Mouse (Mus musculus) stomach, postnatal 0 days (tissue): ENCODE results near the gene Knop1.

Source experiments
- CTCF ChIP-seq: IDR thresholded peaks from 2 replicates; pipeline ENCODE4 v1.5.1; 2016; ENCODE audit warnings: antibody characterized with exemption, low read depth, mild to moderate bottlenecking, moderate library complexity
- EP300 ChIP-seq: optimal IDR thresholded peaks from 2 replicates; pipeline ENCODE3; 2016; ENCODE audit warnings: antibody characterized with exemption

DNA sequence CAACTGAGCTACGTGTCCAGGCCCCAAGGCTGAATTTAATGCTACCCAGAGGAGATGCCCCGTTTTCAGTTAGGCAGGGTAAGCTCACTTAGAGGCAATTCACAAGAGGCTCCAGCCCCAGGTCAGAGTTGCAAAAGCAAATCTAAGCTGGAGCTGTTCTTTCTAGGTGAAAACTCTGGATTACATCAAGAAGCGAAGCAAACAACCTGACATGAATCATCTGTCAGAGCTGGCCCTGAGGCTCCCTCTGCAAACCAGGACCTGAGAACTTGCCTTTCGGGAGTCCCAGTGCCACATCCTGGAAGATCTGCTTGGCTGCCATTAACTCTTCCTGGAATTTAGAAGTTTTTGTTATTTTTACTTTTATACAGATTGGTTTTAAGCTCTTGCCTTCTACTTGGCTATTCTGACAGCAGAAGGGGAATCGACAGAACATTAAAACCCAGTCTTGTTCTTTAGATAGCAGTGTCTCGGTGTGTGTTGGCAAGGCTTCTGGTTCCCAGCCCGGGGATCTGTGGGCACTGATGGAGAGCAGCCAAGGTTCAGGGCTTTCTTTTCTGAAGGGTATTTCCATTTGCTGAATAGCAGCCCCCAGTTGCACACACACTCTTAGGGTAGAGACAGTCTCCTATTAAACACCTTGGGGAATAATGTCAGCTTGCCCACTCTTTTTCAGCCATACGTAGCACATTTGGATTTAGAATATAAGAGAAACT lies 14.9 kb downstream of the Knop1 start:
- no peak for TF ChIP-seq CTCF
- no peak for TF ChIP-seq EP300
